Mouse (Mus musculus): ENCODE measurements at regions not wholly inside any gene's neighbourhood (a gene's known extent, or its start where the extent isn't known, plus 50 kb on each side); places are given as distances from the start of the nearest gene placed in this dataset.

- Histone ChIP-seq H3K4me1 (ENCODE audit: control insufficient read depth, insufficient read depth, low read length) (no peaks in the 10 kb centered on the region), H3K4me3 (ENCODE audit: low read depth, low read length) (no peak overlapping the region), H3K9ac (ENCODE audit: low read depth, low read length) (no peak overlapping the region), H3K9me3 (ENCODE audit: control insufficient read depth, low read length) (no peaks in the 10 kb centered on the region), H3K36me3 (ENCODE audit: control insufficient read depth, insufficient read depth, low read length) (no peaks in the 10 kb centered on the region), H3K27ac (replicated peaks; ENCODE audit: low read depth, low read length) (no peak overlapping the region), H3K4me2 (ENCODE audit: low read depth, low read length) (no peak overlapping the region), H3K27me3 (replicated peaks; ENCODE audit: control insufficient read depth, insufficient read depth, low read length) (no peaks in the 10 kb centered on the region)
- 65% methylated on average over 3 of the region's 3 CpGs for WGBS
- no peak for ATAC-seq (ENCODE audit: low read depth)
- no peak for DNase-seq (ENCODE audit: low spot score)
These were observed 590.8 kb upstream of the Adgrl2 start for GRCm38 (mm10) chr3:149581141-149581540.

- Histone ChIP-seq H3K4me2 (ENCODE audit: low read depth, low read length) (no peak overlapping the region), H3K4me1 (ENCODE audit: control insufficient read depth, insufficient read depth, low read length) (no peaks in the 10 kb centered on the region), H3K4me3 (ENCODE audit: low read depth, low read length) (no peak overlapping the region), H3K9me3 (ENCODE audit: control insufficient read depth, low read length) (no peaks in the 10 kb centered on the region), H3K9ac (ENCODE audit: low read depth, low read length) (no peak overlapping the region), H3K27ac (replicated peaks; ENCODE audit: low read depth, low read length) (no peak overlapping the region), H3K36me3 (ENCODE audit: control insufficient read depth, insufficient read depth, low read length) (no peaks in the 10 kb centered on the region), H3K27me3 (replicated peaks; ENCODE audit: control insufficient read depth, insufficient read depth, low read length) (no peaks in the 10 kb centered on the region)
- peak; percentile 79 for ATAC-seq (ENCODE audit: low read depth)
- 48% methylated on average over 3 of the region's 3 CpGs for WGBS
- peak; percentile 76 for DNase-seq (ENCODE audit: low spot score)
These were observed 585.3 kb upstream of the Adgrl2 start for GRCm38 (mm10) chr3:149575678-149576077.

- WGBS, result 75% methylated on average over 6 of the region's 6 CpGs
- no peaks in the 10 kb centered on the region for H3K36me3 ChIP-seq (ENCODE audit: control insufficient read depth, insufficient read depth, low read length)
- no peaks in the 10 kb centered on the region for H3K4me1 ChIP-seq (ENCODE audit: control insufficient read depth, insufficient read depth, low read length)
- H3K27me3 ChIP-seq (replicated peaks; ENCODE audit: control insufficient read depth, insufficient read depth, low read length), result no peaks in the 10 kb centered on the region
- no peak overlapping the region for H3K4me3 ChIP-seq (ENCODE audit: low read depth, low read length)
- no peak overlapping the region for H3K27ac ChIP-seq (replicated peaks; ENCODE audit: low read depth, low read length)
- ATAC-seq (ENCODE audit: low read depth) (no peak), DNase-seq (ENCODE audit: low spot score) (no peak)
- H3K9me3 ChIP-seq (ENCODE audit: control insufficient read depth, low read length), result no peaks in the 10 kb centered on the region
- H3K4me2 ChIP-seq (ENCODE audit: low read depth, low read length), result no peak overlapping the region
- no peak overlapping the region for H3K9ac ChIP-seq (ENCODE audit: low read depth, low read length)
These were observed 576.5 kb upstream of the Adgrl2 start for GRCm38 (mm10) chr3:149566853-149567252.

- ATAC-seq (ENCODE audit: low read depth) (no peak), DNase-seq (ENCODE audit: low spot score) (no peak)
- 89% methylated on average over 9 of the region's 9 CpGs for WGBS
- H3K9ac ChIP-seq (ENCODE audit: low read depth, low read length), result no peak overlapping the region
- no peaks in the 10 kb centered on the region for H3K4me1 ChIP-seq (ENCODE audit: control insufficient read depth, insufficient read depth, low read length)
- H3K36me3 ChIP-seq (ENCODE audit: control insufficient read depth, insufficient read depth, low read length), result no peaks in the 10 kb centered on the region
- H3K27ac ChIP-seq (replicated peaks; ENCODE audit: low read depth, low read length), result no peak overlapping the region
- no peak overlapping the region for H3K4me3 ChIP-seq (ENCODE audit: low read depth, low read length)
- H3K9me3 ChIP-seq (ENCODE audit: control insufficient read depth, low read length), result no peaks in the 10 kb centered on the region
- no peak overlapping the region for H3K4me2 ChIP-seq (ENCODE audit: low read depth, low read length)
- H3K27me3 ChIP-seq (replicated peaks; ENCODE audit: control insufficient read depth, insufficient read depth, low read length), result no peaks in the 10 kb centered on the region
These were observed 560.0 kb upstream of the Adgrl2 start for GRCm38 (mm10) chr3:149550231-149550951.

GRCm38 (mm10) chr3:149547045-149547444 is 556.7 kb upstream of the Adgrl2 start:
- Histone ChIP-seq H3K36me3 (ENCODE audit: control insufficient read depth, insufficient read depth, low read length) (no peaks in the 10 kb centered on the region), H3K27ac (replicated peaks; ENCODE audit: low read depth, low read length) (no peak overlapping the region), H3K27me3 (replicated peaks; ENCODE audit: control insufficient read depth, insufficient read depth, low read length) (no peaks in the 10 kb centered on the region), H3K9me3 (ENCODE audit: control insufficient read depth, low read length) (no peaks in the 10 kb centered on the region), H3K4me1 (ENCODE audit: control insufficient read depth, insufficient read depth, low read length) (no peaks in the 10 kb centered on the region), H3K4me3 (ENCODE audit: low read depth, low read length) (no peak overlapping the region), H3K4me2 (ENCODE audit: low read depth, low read length) (no peak overlapping the region), H3K9ac (ENCODE audit: low read depth, low read length) (no peak overlapping the region)
- DNase-seq (ENCODE audit: low spot score) (no peak), ATAC-seq (ENCODE audit: low read depth) (no peak)
- WGBS, result 72% methylated on average over 6 of the region's 6 CpGs

GRCm38 (mm10) chr3:149546256-149546655 is 555.9 kb upstream of the Adgrl2 start:
- no peak for ATAC-seq (ENCODE audit: low read depth)
- 75% methylated on average over 10 of the region's 10 CpGs for whole genome bisulfite sequencing
- DNase-seq (ENCODE audit: low spot score), result no peak

GRCm38 (mm10) chr3:149534183-149534582 is 543.8 kb upstream of the Adgrl2 start:
- 28% methylated on average over 4 of the region's 4 CpGs for WGBS

More at GRCm38 (mm10) chr3:149546256-149546655, 555.9 kb upstream of the Adgrl2 start:
- H3K4me3 ChIP-seq (ENCODE audit: low read depth, low read length), result no peak overlapping the region
- no peaks in the 10 kb centered on the region for H3K27me3 ChIP-seq (replicated peaks; ENCODE audit: control insufficient read depth, insufficient read depth, low read length)
- no peaks in the 10 kb centered on the region for H3K9me3 ChIP-seq (ENCODE audit: control insufficient read depth, low read length)
- H3K36me3 ChIP-seq (ENCODE audit: control insufficient read depth, insufficient read depth, low read length), result no peaks in the 10 kb centered on the region
- no peak overlapping the region for H3K9ac ChIP-seq (ENCODE audit: low read depth, low read length)
- no peaks in the 10 kb centered on the region for H3K4me1 ChIP-seq (ENCODE audit: control insufficient read depth, insufficient read depth, low read length)
- H3K4me2 ChIP-seq (ENCODE audit: low read depth, low read length), result no peak overlapping the region
- no peak overlapping the region for H3K27ac ChIP-seq (replicated peaks; ENCODE audit: low read depth, low read length)

GRCm38 (mm10) chr3:149530026-149530607 is 539.8 kb upstream of the Adgrl2 start:
- H3K4me1 ChIP-seq (ENCODE audit: control insufficient read depth, insufficient read depth, low read length), result no peaks in the 10 kb centered on the region
- ATAC-seq (ENCODE audit: low read depth) (no peak), DNase-seq (ENCODE audit: low spot score) (no peak)
- no peaks in the 10 kb centered on the region for H3K36me3 ChIP-seq (ENCODE audit: control insufficient read depth, insufficient read depth, low read length)
- no peak overlapping the region for H3K9ac ChIP-seq (ENCODE audit: low read depth, low read length)
- no peak overlapping the region for H3K4me3 ChIP-seq (ENCODE audit: low read depth, low read length)
- no peaks in the 10 kb centered on the region for H3K9me3 ChIP-seq (ENCODE audit: control insufficient read depth, low read length)
- no peaks in the 10 kb centered on the region for H3K27me3 ChIP-seq (replicated peaks; ENCODE audit: control insufficient read depth, insufficient read depth, low read length)
- WGBS, result 88% methylated on average over 13 of the region's 13 CpGs
- no peak overlapping the region for H3K27ac ChIP-seq (replicated peaks; ENCODE audit: low read depth, low read length)
- H3K4me2 ChIP-seq (ENCODE audit: low read depth, low read length), result no peak overlapping the region

More at GRCm38 (mm10) chr3:149534183-149534582, 543.8 kb upstream of the Adgrl2 start:
- Histone ChIP-seq H3K4me3 (ENCODE audit: low read depth, low read length) (no peak overlapping the region), H3K9me3 (ENCODE audit: control insufficient read depth, low read length) (no peaks in the 10 kb centered on the region), H3K27ac (replicated peaks; ENCODE audit: low read depth, low read length) (no peak overlapping the region), H3K4me2 (ENCODE audit: low read depth, low read length) (no peak overlapping the region), H3K4me1 (ENCODE audit: control insufficient read depth, insufficient read depth, low read length) (no peaks in the 10 kb centered on the region), H3K27me3 (replicated peaks; ENCODE audit: control insufficient read depth, insufficient read depth, low read length) (no peaks in the 10 kb centered on the region), H3K36me3 (ENCODE audit: control insufficient read depth, insufficient read depth, low read length) (no peaks in the 10 kb centered on the region), H3K9ac (ENCODE audit: low read depth, low read length) (no peak overlapping the region)
- no peak for DNase-seq (ENCODE audit: low spot score)
- no peak for ATAC-seq (ENCODE audit: low read depth)

GRCm38 (mm10) chr3:149526509-149526908 is 536.2 kb upstream of the Adgrl2 start:
- no peak overlapping the region for H3K9ac ChIP-seq (ENCODE audit: low read depth, low read length)
- H3K36me3 ChIP-seq (ENCODE audit: control insufficient read depth, insufficient read depth, low read length), result no peaks in the 10 kb centered on the region
- no peak overlapping the region for H3K4me2 ChIP-seq (ENCODE audit: low read depth, low read length)
- WGBS, result 94% methylated on average over 3 of the region's 3 CpGs
- no peaks in the 10 kb centered on the region for H3K4me1 ChIP-seq (ENCODE audit: control insufficient read depth, insufficient read depth, low read length)
- H3K9me3 ChIP-seq (ENCODE audit: control insufficient read depth, low read length), result no peaks in the 10 kb centered on the region
- ATAC-seq (ENCODE audit: low read depth) (no peak), DNase-seq (ENCODE audit: low spot score) (no peak)
- H3K27me3 ChIP-seq (replicated peaks; ENCODE audit: control insufficient read depth, insufficient read depth, low read length), result no peaks in the 10 kb centered on the region; the same call in 1 of the 2 replicates
- H3K27ac ChIP-seq (replicated peaks; ENCODE audit: low read depth, low read length), result no peak overlapping the region
- no peak overlapping the region for H3K4me3 ChIP-seq (ENCODE audit: low read depth, low read length)
